Mouse (Mus musculus) MEL (cell line): Measurements from ENCODE around the gene Med11. TPM values are rescaled to one million over a fixed set of nuclear protein-coding genes. Genes with fewer than 3 reads are reported as not detected.

Source experiments
- DNase-seq: peaks from one replicate; pipeline ENCODE4 v3.0.0; 2011; ENCODE audit warnings: low read depth, low spot score
- H3K27ac ChIP-seq: 2 replicates; pipeline ENCODE4 v1.5.1; 2012; ENCODE audit warnings: low read depth, mild to moderate bottlenecking, control low read depth, low read length, moderate library complexity; ENCODE audit not compliant: control insufficient read depth
- H3K27me3 ChIP-seq, 2 experiments: fragments of 150-350 bp in 1 of 2; sonication (generic) in 1 of 2; 2 replicates each; pipeline ENCODE4 v1.6.1; 2012; ENCODE audit warnings: low read length in 2 of 2, mild to moderate bottlenecking in 2 of 2, improper control_type of control experiment in 1 of 2, moderate library complexity in 1 of 2; ENCODE audit not compliant: insufficient read depth in 2 of 2, control insufficient read depth in 1 of 2
- H3K36me3 ChIP-seq, 2 experiments: 2 replicates each; pipeline ENCODE4 v1.6.1; 2012 to 2014; ENCODE audit warnings: low read length in 2 of 2, improper control_type of control experiment in 1 of 2, inconsistent platforms in 1 of 2, mild to moderate bottlenecking in 1 of 2; ENCODE audit not compliant: insufficient read depth in 2 of 2, control insufficient read depth in 1 of 2
- H3K4me1 ChIP-seq, 2 experiments: fragments of 150-350 bp in 1 of 2; sonication (generic) in 1 of 2; 2 replicates each; pipeline ENCODE4 v1.6.1; 2012; ENCODE audit warnings: low read length in 2 of 2, improper control_type of control experiment in 1 of 2, mild to moderate bottlenecking in 1 of 2; ENCODE audit not compliant: insufficient read depth in 2 of 2, control insufficient read depth in 1 of 2
- H3K4me3 ChIP-seq, 2 experiments: fragments of 150-350 bp in 1 of 2; sonication (generic) in 1 of 2; 2 replicates each; pipeline ENCODE4 v1.5.1; 2012; ENCODE audit warnings: low read depth in 2 of 2, low read length in 2 of 2, mild to moderate bottlenecking in 2 of 2, moderate library complexity in 2 of 2, control low read depth in 1 of 2, improper control_type of control experiment in 1 of 2; ENCODE audit not compliant: control insufficient read depth in 1 of 2, insufficient read depth in 1 of 2
- H3K79me2 ChIP-seq: 2 replicates; pipeline ENCODE4 v1.6.1; 2012; ENCODE audit warnings: mild to moderate bottlenecking, low read length, moderate library complexity; ENCODE audit not compliant: control insufficient read depth, poor library complexity, insufficient read depth
- H3K9ac ChIP-seq: 2 replicates; pipeline ENCODE4 v1.6.1; 2012; ENCODE audit warnings: low read depth, mild to moderate bottlenecking, control low read depth, low read length, moderate library complexity; ENCODE audit not compliant: control insufficient read depth, poor library complexity, severe bottlenecking
- H3K9me3 ChIP-seq: fragments of 150-350 bp; sonication (generic); replicated peaks from 2 replicates; pipeline ENCODE4 v1.6.1; 2012; ENCODE audit warnings: mild to moderate bottlenecking, low read length, improper control_type of control experiment, moderate library complexity; ENCODE audit not compliant: insufficient read depth
- EP300 ChIP-seq, 2 experiments: IDR thresholded peaks; 2 replicates each; pipeline ENCODE4 v1.6.1; 2011; ENCODE audit warnings: improper control_type of control experiment in 2 of 2, low read length in 2 of 2, low read depth in 1 of 2, mild to moderate bottlenecking in 1 of 2
- GATA1 ChIP-seq: IDR thresholded peaks from 2 replicates; pipeline ENCODE4 v1.6.1; 2011; ENCODE audit warnings: low read depth, low read length, improper control_type of control experiment
- MAFK ChIP-seq: IDR thresholded peaks from 2 replicates; pipeline ENCODE4 v1.6.1; 2011; ENCODE audit warnings: low read depth, mild to moderate bottlenecking, low read length, improper control_type of control experiment, borderline replicate concordance
- MAX ChIP-seq: IDR thresholded peaks from 2 replicates; pipeline ENCODE4 v1.6.1; 2011; ENCODE audit warnings: low read length, improper control_type of control experiment
- MAZ ChIP-seq: IDR thresholded peaks from 2 replicates; pipeline ENCODE4 v1.6.1; 2012; ENCODE audit warnings: low read depth, mild to moderate bottlenecking, inconsistent platforms, low read length, improper control_type of control experiment
- MEF2A ChIP-seq: IDR thresholded peaks from 2 replicates; pipeline ENCODE4 v1.6.1; 2014; ENCODE audit warnings: low read depth, mild to moderate bottlenecking, inconsistent platforms, low read length, improper control_type of control experiment; ENCODE audit not compliant: poor library complexity, insufficient replicate concordance, severe bottlenecking; ENCODE audit errors: extremely low read depth
- POLR2A ChIP-seq, 2 experiments: IDR thresholded peaks; 2 replicates each; pipeline ENCODE4 v1.6.1; 2011 to 2012; ENCODE audit warnings: low read length in 2 of 2, mild to moderate bottlenecking in 2 of 2, control low read depth in 1 of 2, improper control_type of control experiment in 1 of 2, low read depth in 1 of 2, moderate library complexity in 1 of 2; ENCODE audit not compliant: control insufficient read depth in 1 of 2, insufficient read depth in 1 of 2, poor library complexity in 1 of 2
- RCOR1 ChIP-seq: IDR thresholded peaks from 2 replicates; pipeline ENCODE4 v1.6.1; 2012; ENCODE audit warnings: low read depth, mild to moderate bottlenecking, inconsistent platforms, low read length, improper control_type of control experiment
- USF1 ChIP-seq: IDR thresholded peaks from 2 replicates; pipeline ENCODE4 v1.6.1; 2014; ENCODE audit warnings: low read depth, mild to moderate bottlenecking, inconsistent platforms, low read length, improper control_type of control experiment, moderate library complexity
- USF2 ChIP-seq, 2 experiments: IDR thresholded peaks; 2 replicates each; pipeline ENCODE4 v1.6.1; 2011 to 2012; ENCODE audit warnings: improper control_type of control experiment in 2 of 2, low read length in 2 of 2, borderline replicate concordance in 1 of 2, inconsistent platforms in 1 of 2, low read depth in 1 of 2, mild to moderate bottlenecking in 1 of 2; ENCODE audit not compliant: insufficient read depth in 1 of 2
- ZKSCAN1 ChIP-seq: IDR thresholded peaks from 2 replicates; pipeline ENCODE4 v1.6.1; 2012; ENCODE audit warnings: low read depth, mild to moderate bottlenecking, inconsistent platforms, low read length, improper control_type of control experiment, moderate library complexity
- ZNF384 ChIP-seq: IDR thresholded peaks from 2 replicates; pipeline ENCODE4 v1.6.1; 2012; ENCODE audit warnings: low read depth, mild to moderate bottlenecking, inconsistent platforms, low read length, improper control_type of control experiment
- polyA plus RNA-seq, 2 experiments: library from polyadenylated mRNA; stranded (reverse) in 1 of 2; unstranded in 1 of 2; fragments of >175 nt in 1 of 2; fragments of >200 nt in 1 of 2; gene quantifications; 2 replicates each; pipeline versions ENCODE4 v1.2.1 to v1.2.4; 2012; ENCODE audit warnings: low replicate concordance in 2 of 2, low read depth in 1 of 2; ENCODE audit not compliant: insufficient read length in 2 of 2, insufficient read depth in 1 of 2, missing spikeins in 1 of 2
- total RNA-seq: library from RNA; depleted of rRNA; stranded (reverse); fragments of 300-350 nt; gene quantifications from 2 replicates; pipeline ENCODE4 v1.2.3, GENCODE M21; 2012; rRNA removed

Gene Med11
- total and polyA plus RNA-seq, 3 experiments, result 40.0 to 43.0 TPM; not detected in 1

DNA sequence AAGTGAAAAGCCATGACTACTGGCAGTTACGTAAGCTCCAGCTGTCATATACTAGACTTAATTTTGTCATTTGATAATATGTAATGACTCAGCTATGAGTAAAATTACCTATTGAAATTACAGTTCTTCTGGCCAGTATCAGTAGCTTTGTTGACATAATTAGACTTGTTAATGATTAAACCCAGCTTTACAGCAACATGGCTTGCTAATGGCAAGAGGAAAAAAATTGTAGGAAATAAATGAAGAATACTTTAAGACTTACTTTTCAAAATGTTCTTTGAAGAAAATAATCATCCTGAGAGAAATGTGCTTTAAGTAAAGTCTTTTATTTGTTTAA lies 48.7 kb downstream of the Med11 start:
- DNase-seq, result no peak
- H3K4me3 ChIP-seq, result no peak overlapping the region
- peaks cover 0 to 7% of the 10 kb centered on the region in 2 experiments; a peak in 2 of 4 replicates for H3K36me3 ChIP-seq

DNA sequence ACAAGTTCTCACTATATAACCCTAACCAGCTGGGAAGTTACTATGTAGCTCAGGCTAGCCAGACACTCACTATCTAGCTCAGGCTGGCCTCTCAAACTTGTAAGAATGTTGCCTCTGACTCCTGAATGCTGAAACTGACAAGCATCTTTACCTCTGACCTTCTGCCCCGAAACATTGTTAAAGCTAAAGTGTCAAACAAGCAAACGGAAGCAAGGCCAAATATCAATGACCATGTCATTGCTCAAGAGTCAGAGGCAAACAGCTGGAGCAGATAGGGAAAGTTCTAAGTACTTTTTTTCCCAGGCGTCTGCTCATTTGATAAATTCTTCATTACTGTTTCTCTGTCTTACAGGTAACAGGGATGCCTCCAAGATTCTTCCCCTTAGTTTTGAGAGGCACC lies 50.3 kb downstream of the Med11 start:
- no peaks in the 10 kb centered on the region for H3K9me3 ChIP-seq
- no peak for TF ChIP-seq ZKSCAN1
- no peak for TF ChIP-seq EP300 (IDR thresholded peaks at IDR 0.05; ENCODE audit: low read depth in 1 of 2, low read length in 2 of 2)
- TF ChIP-seq, all 39 proteins: peak for 0
- H3K27me3 ChIP-seq, result peaks cover 12 to 19% of the 10 kb centered on the region in 2 experiments
- H3K4me1 ChIP-seq, result peaks cover 0 to 13% of the 10 kb centered on the region in 2 experiments; a peak in 2 of 4 replicates
- no peak overlapping the region for H3K27ac ChIP-seq
- H3K9ac ChIP-seq, result no peak overlapping the region
- no peak for DNase-seq
- H3K4me3 ChIP-seq, result no peak overlapping the region
- H3K36me3 ChIP-seq, result peaks cover 0 to 12% of the 10 kb centered on the region in 2 experiments; a peak in 2 of 4 replicates
- no peaks in the 10 kb centered on the region for H3K79me2 ChIP-seq

More for the DNA sequence above, 48.7 kb downstream of the Med11 start:
- Histone ChIP-seq H3K4me1 (peaks cover 0 to 8% of the 10 kb centered on the region in 2 experiments; a peak in 2 of 4 replicates), H3K9me3 (no peaks in the 10 kb centered on the region), H3K9ac (no peak overlapping the region)
- TF ChIP-seq USF1, result no peak
- no peak for TF ChIP-seq GATA1
- TF ChIP-seq USF2 (IDR thresholded peaks at IDR 0.05; ENCODE audit: borderline replicate concordance in 1 of 2, insufficient read depth in 1 of 2, low read depth in 1 of 2, low read length in 2 of 2), result no peak
- no peak for TF ChIP-seq RCOR1
- no peak for TF ChIP-seq MAX
- no peak for TF ChIP-seq MAZ
- TF ChIP-seq POLR2A (IDR thresholded peaks at IDR 0.05; ENCODE audit: control insufficient read depth in 1 of 2, insufficient read depth in 1 of 2, low read depth in 1 of 2, low read length in 2 of 2, poor library complexity in 1 of 2), result no peak
- TF ChIP-seq MEF2A, result no peak
- TF ChIP-seq ZNF384, result no peak
- TF ChIP-seq MAFK, result no peak
- TF ChIP-seq, all 39 proteins: peak for 0
- H3K27ac ChIP-seq, result no peak overlapping the region
- no peaks in the 10 kb centered on the region for H3K79me2 ChIP-seq
- H3K27me3 ChIP-seq, result peaks cover 13 to 19% of the 10 kb centered on the region in 2 experiments

Other genes starting within 250 kb of the Med11 start
Only the 30 nearest of the 31 such genes appear.
- 0.31 and 0.33 TPM in 2 replicates for gene Slc16a11, start 239.2 kb upstream of the Med11 start, total RNA-seq
- 1 to 10 TPM in 1 of 2 experiments, not detected in 1; 1.2 TPM for gene Slc16a11, start 239.2 kb upstream of the Med11 start, polyA plus RNA-seq
- gene Slc16a13, start 230.9 kb upstream of the Med11 start, total RNA-seq, result 3.1 and 4.2 TPM in 2 replicates
- 1 to 10 TPM in 1 of 2 experiments, not detected in 1; 7.9 TPM for gene Slc16a13, start 230.9 kb upstream of the Med11 start, polyA plus RNA-seq
- gene Bcl6b, start 222.1 kb upstream of the Med11 start, total RNA-seq, result not detected in 2 replicates
- not detected for gene Bcl6b, start 222.1 kb upstream of the Med11 start, polyA plus RNA-seq
- gene 0610010K14Rik, start 214.0 kb upstream of the Med11 start, total RNA-seq, result 60.4 and 61.8 TPM in 2 replicates
- 100 to 1,000 TPM in 1 of 2 experiments, not detected in 1; 189 TPM for gene 0610010K14Rik, start 214.0 kb upstream of the Med11 start, polyA plus RNA-seq
- 2.3 and 3.7 TPM in 2 replicates for gene Gm21988, start 212.1 kb upstream of the Med11 start, total RNA-seq
- 1 to 10 TPM in 1 of 2 experiments, not detected in 1; 4.1 TPM for gene Gm21988, start 212.1 kb upstream of the Med11 start, polyA plus RNA-seq
- gene Rnasek, start 212.1 kb upstream of the Med11 start, total RNA-seq, result 46.8 and 56.2 TPM in 2 replicates
- 100 to 1,000 TPM in 1 of 2 experiments, not detected in 1; 179 TPM for gene Rnasek, start 212.1 kb upstream of the Med11 start, polyA plus RNA-seq
- gene Alox12, start 196.6 kb upstream of the Med11 start, total RNA-seq, result not detected in 2 replicates
- under 1 TPM in 1 of 2 experiments, not detected in 1; 0.03 TPM for gene Alox12, start 196.6 kb upstream of the Med11 start, polyA plus RNA-seq
- not detected in 2 replicates for gene Alox12e, start 129.3 kb upstream of the Med11 start, total RNA-seq
- not detected for gene Alox12e, start 129.3 kb upstream of the Med11 start, polyA plus RNA-seq
- gene Alox15, start 99.9 kb upstream of the Med11 start, total RNA-seq, result not detected in 2 replicates
- gene Alox15, start 99.9 kb upstream of the Med11 start, polyA plus RNA-seq, result not detected
- 46.4 and 50.6 TPM in 2 replicates for gene Pelp1, start 41.9 kb upstream of the Med11 start, total RNA-seq
- gene Pelp1, start 41.9 kb upstream of the Med11 start, polyA plus RNA-seq, result 10 to 100 TPM in 1 of 2 experiments, not detected in 1; 70.1 TPM
- 200 and 241 TPM in 2 replicates for gene Arrb2, start 19.3 kb upstream of the Med11 start, total RNA-seq
- 100 to 1,000 TPM in 1 of 2 experiments, not detected in 1; 272 TPM for gene Arrb2, start 19.3 kb upstream of the Med11 start, polyA plus RNA-seq
- gene Zmynd15, start 7.5 kb downstream of the Med11 start, total RNA-seq, result not detected in 2 replicates
- under 1 TPM in 1 of 2 experiments, not detected in 1; 0.14 TPM for gene Zmynd15, start 7.5 kb downstream of the Med11 start, polyA plus RNA-seq
- gene Cxcl16, start 8.1 kb downstream of the Med11 start, total RNA-seq, result not detected in 2 replicates
- gene Cxcl16, start 8.1 kb downstream of the Med11 start, polyA plus RNA-seq, result not detected
- gene Tm4sf5, start 53.3 kb downstream of the Med11 start, total RNA-seq, result 0.27 TPM in 1 of 2 replicates, not detected in the other
- gene Tm4sf5, start 53.3 kb downstream of the Med11 start, polyA plus RNA-seq, result under 1 TPM in 1 of 2 experiments, not detected in 1; 0.21 TPM
- gene Vmo1, start 62.7 kb downstream of the Med11 start, total RNA-seq, result not detected in 2 replicates
- gene Vmo1, start 62.7 kb downstream of the Med11 start, polyA plus RNA-seq, result not detected
- not detected in 2 replicates for gene Gltpd2, start 67.3 kb downstream of the Med11 start, total RNA-seq
- under 1 TPM in 1 of 2 experiments, not detected in 1; 0.06 TPM for gene Gltpd2, start 67.3 kb downstream of the Med11 start, polyA plus RNA-seq
- 602 and 671 TPM in 2 replicates for gene Psmb6, start 73.4 kb downstream of the Med11 start, total RNA-seq
- gene Psmb6, start 73.4 kb downstream of the Med11 start, polyA plus RNA-seq, result 100 to 1,000 TPM in 1 of 2 experiments, not detected in 1; 462 TPM
- gene Gm40193, start 81.0 kb downstream of the Med11 start, total RNA-seq, result not detected in 2 replicates
- not detected for gene Gm40193, start 81.0 kb downstream of the Med11 start, polyA plus RNA-seq
- gene Pld2, start 88.1 kb downstream of the Med11 start, total RNA-seq, result 0.07 and 0.15 TPM in 2 replicates
- gene Pld2, start 88.1 kb downstream of the Med11 start, polyA plus RNA-seq, result under 1 TPM in 1 of 2 experiments, not detected in 1; 0.39 TPM
- 25.0 and 33.8 TPM in 2 replicates for gene Mink1, start 111.0 kb downstream of the Med11 start, total RNA-seq
- gene Mink1, start 111.0 kb downstream of the Med11 start, polyA plus RNA-seq, result 100 to 1,000 TPM in 1 of 2 experiments, 10 to 100 TPM in 1; 57.3 to 230 TPM
- gene 4930544D05Rik, start 163.9 kb downstream of the Med11 start, total RNA-seq, result not detected in 2 replicates
- under 1 TPM in 1 of 2 experiments, not detected in 1; 0.10 TPM for gene 4930544D05Rik, start 163.9 kb downstream of the Med11 start, polyA plus RNA-seq
- gene Chrne, start 167.3 kb downstream of the Med11 start, total RNA-seq, result 0.54 TPM in 1 of 2 replicates, not detected in the other
- gene Chrne, start 167.3 kb downstream of the Med11 start, polyA plus RNA-seq, result under 1 TPM in 1 of 2 experiments, not detected in 1; 0.33 TPM
- 0.98 and 1.6 TPM in 2 replicates for gene Gp1ba, start 187.2 kb downstream of the Med11 start, total RNA-seq
- 1 to 10 TPM in 1 of 2 experiments, not detected in 1; 5.0 TPM for gene Gp1ba, start 187.2 kb downstream of the Med11 start, polyA plus RNA-seq
- gene Rnf167, start 195.3 kb downstream of the Med11 start, total RNA-seq, result 30.4 and 31.4 TPM in 2 replicates
- gene Rnf167, start 195.3 kb downstream of the Med11 start, polyA plus RNA-seq, result 10 to 100 TPM in 1 of 2 experiments, not detected in 1; 44.4 TPM
- gene Slc25a11, start 195.6 kb downstream of the Med11 start, total RNA-seq, result 96.3 and 104 TPM in 2 replicates
- 100 to 1,000 TPM; 114 to 145 TPM for gene Slc25a11, start 195.6 kb downstream of the Med11 start, polyA plus RNA-seq
- gene Pfn1, start 202.7 kb downstream of the Med11 start, total RNA-seq, result 1,332 and 1,356 TPM in 2 replicates
- gene Pfn1, start 202.7 kb downstream of the Med11 start, polyA plus RNA-seq, result 1,000 to 10,000 TPM; 2,392 to 5,980 TPM
- gene Eno3, start 205.3 kb downstream of the Med11 start, total RNA-seq, result 12.9 and 14.2 TPM in 2 replicates
- 10 to 100 TPM in 1 of 2 experiments, not detected in 1; 16.8 TPM for gene Eno3, start 205.3 kb downstream of the Med11 start, polyA plus RNA-seq
- 76.4 and 81.0 TPM in 2 replicates for gene Spag7, start 217.5 kb downstream of the Med11 start, total RNA-seq
- 10 to 100 TPM in 1 of 2 experiments, not detected in 1; 99.6 TPM for gene Spag7, start 217.5 kb downstream of the Med11 start, polyA plus RNA-seq
- gene Camta2, start 236.2 kb downstream of the Med11 start, total RNA-seq, result 1.9 and 2.8 TPM in 2 replicates
- 10 to 100 TPM in 1 of 2 experiments, not detected in 1; 15.0 TPM for gene Camta2, start 236.2 kb downstream of the Med11 start, polyA plus RNA-seq
- 0.35 and 0.46 TPM in 2 replicates for gene Inca1, start 248.2 kb downstream of the Med11 start, total RNA-seq
- 1 to 10 TPM in 1 of 2 experiments, not detected in 1; 2.2 TPM for gene Inca1, start 248.2 kb downstream of the Med11 start, polyA plus RNA-seq